Mouse (Mus musculus) stomach, postnatal 0 days (tissue): Measurements from ENCODE around the gene Tacr2.

Experiments used
- CTCF ChIP-seq: IDR thresholded peaks from 2 replicates; pipeline ENCODE4 v1.5.1; 2016; ENCODE audit warnings: antibody characterized with exemption, low read depth, mild to moderate bottlenecking, moderate library complexity
- EP300 ChIP-seq: optimal IDR thresholded peaks from 2 replicates; pipeline ENCODE3; 2016; ENCODE audit warnings: antibody characterized with exemption

- TF ChIP-seq CTCF (no peak), EP300 (no peak)
These were observed 28.0 kb upstream of the Tacr2 start for GRCm38 (mm10) chr10:62224231-62224630.
